Mouse (Mus musculus): Measurements from ENCODE around the gene Sftpa1.

DNA sequence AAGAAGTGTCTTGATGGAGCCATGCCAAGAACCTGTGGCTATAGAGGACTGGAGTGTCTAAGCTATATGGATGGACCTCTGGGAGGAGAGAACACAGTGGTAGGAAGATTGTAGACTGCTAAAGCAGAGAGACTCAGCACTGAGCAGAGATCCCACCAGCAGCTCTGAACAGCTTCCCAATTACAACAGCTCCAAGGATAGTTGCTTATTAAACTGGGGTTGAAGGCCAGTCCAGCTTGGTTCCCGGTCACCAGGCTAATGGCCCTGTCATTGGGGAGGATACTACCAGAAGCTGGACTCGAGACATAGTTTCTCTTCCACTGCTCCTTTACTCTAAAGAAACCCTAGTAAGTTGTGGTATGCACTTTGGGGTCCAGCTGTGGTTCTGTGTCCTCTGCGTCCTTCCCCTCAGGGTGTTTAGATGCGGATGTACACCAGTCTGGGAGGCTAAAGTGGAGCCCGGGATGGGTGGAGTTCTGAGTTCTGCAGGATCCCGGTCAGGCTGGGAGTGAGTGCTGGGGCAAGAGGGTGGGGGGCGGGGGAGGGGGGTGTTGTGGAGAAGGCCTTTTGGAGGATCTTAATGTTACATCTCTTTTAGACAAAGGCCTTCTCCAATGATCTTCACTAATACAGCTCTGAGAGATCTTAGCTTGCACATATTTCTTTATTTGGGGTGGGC lies 19.8 kb downstream of the Sftpa1 start, which contains the start of gene Mbl1:
- TF ChIP-seq POLR2A (IDR thresholded peaks at IDR 0.05; ENCODE audit: borderline replicate concordance, extremely low read depth, low read depth, low read length), result no peak
- TF ChIP-seq CTCF (IDR thresholded peaks at IDR 0.05; ENCODE audit: insufficient read depth, low read length), result no peak
